Comparison of ENCODE assay signal across 21 mouse cellular contexts in genomic region chr7:123283826-123284225, GRCm38 (mm10).
DNase-seq lines count a peak whose midpoint lies in the region; ATAC-seq and TF ChIP-seq lines count a peak whose summit lies in the region.
"Had no signal": no experiment of that assay in that cellular context is flagged by ENCODE, and none has a peak within 500 bp of the region (broad histone marks: within the 10 kb centered on the region; RNA-seq: fewer than 3 reads in every experiment).

No protein-coding gene starts in this region.

- H3K4me3 ChIP-seq in midbrain, postnatal 0 days (ENCODE audit: low read depth, low read length) = no peak overlapping the region
- no peak overlapping the region for H3K4me3 ChIP-seq in midbrain, embryonic 11.5 days (ENCODE audit: low read depth, low read length)
- H3K4me3 ChIP-seq: erythroblast, embryonic 14.5 days; gastrocnemius, adult 2 months; heart, embryonic 10.5 days; limb, embryonic 15.5 days; liver, embryonic 15.5 days had no signal

- no peak overlapping the region for H3K27ac ChIP-seq in midbrain, postnatal 0 days (ENCODE audit: low read depth, low read length)
- H3K27ac ChIP-seq in midbrain, embryonic 11.5 days (ENCODE audit: low read depth, low read length) = no peak overlapping the region
- H3K27ac ChIP-seq: gastrocnemius, adult 2 months; heart, embryonic 10.5 days; limb, embryonic 15.5 days; liver, embryonic 15.5 days had no signal

- DNase-seq in frontal cortex, postnatal 14 days (ENCODE audit: low spot score in 2 of 2) = no peak
- DNase-seq in midbrain, postnatal 0 days (ENCODE audit: low spot score) = peak; percentile 13
- DNase-seq in midbrain, embryonic 11.5 days (ENCODE audit: low spot score, missing footprints) = no peak
- peak; percentile 37 to 43 for DNase-seq in right cerebral cortex, adult 2 months (ENCODE audit: low spot score in 2 of 2)
- no peak for DNase-seq in thymus, postnatal 25 days
- DNase-seq in urinary bladder, postnatal 10 days (ENCODE audit: low spot score) = no peak
- DNase-seq: adrenal gland, adult 2 months; B cell, adult 2 months; cerebellum, adult 2 months; gastrocnemius, adult 2 months; kidney, adult 9 months; kidney, postnatal 36 days; lung, postnatal 10 days had no signal

- no peak overlapping the region for H3K4me2 ChIP-seq in midbrain, postnatal 0 days (ENCODE audit: low read depth, low read length, poor library complexity, severe bottlenecking)
- no peak overlapping the region for H3K4me2 ChIP-seq in midbrain, embryonic 11.5 days
- H3K4me2 ChIP-seq: limb, embryonic 15.5 days; liver, embryonic 15.5 days had no signal

- no peak overlapping the region for H3K9ac ChIP-seq in midbrain, postnatal 0 days (replicated peaks; ENCODE audit: low read length, poor library complexity, severe bottlenecking)
- H3K9ac ChIP-seq in midbrain, embryonic 11.5 days (ENCODE audit: low read length) = no peak overlapping the region
- H3K9ac ChIP-seq: limb, embryonic 15.5 days; liver, embryonic 15.5 days had no signal

- peak; percentile 53 for ATAC-seq in frontal cortex, adult (ENCODE audit: low TSS enrichment)
- no peak for ATAC-seq in midbrain, postnatal 0 days (ENCODE audit: low FRiP score)
- no peak for ATAC-seq in midbrain, embryonic 11.5 days (ENCODE audit: low FRiP score)
- ATAC-seq: forebrain, embryonic 16.5 days; inflammation-experienced regulatory T-cells, adult 6 months; midbrain, embryonic 16.5 days had no signal

- no peaks in the 10 kb centered on the region for H3K4me1 ChIP-seq in midbrain, postnatal 0 days (ENCODE audit: insufficient read depth, low read length)
- no peaks in the 10 kb centered on the region for H3K4me1 ChIP-seq in midbrain, embryonic 11.5 days (ENCODE audit: control insufficient read depth, insufficient read depth, low read length)
- H3K4me1 ChIP-seq: heart, embryonic 10.5 days; limb, embryonic 15.5 days; liver, embryonic 15.5 days had no signal

- H3K9me3 ChIP-seq in midbrain, postnatal 0 days (ENCODE audit: low read length) = no peaks in the 10 kb centered on the region
- no peaks in the 10 kb centered on the region for H3K9me3 ChIP-seq in midbrain, embryonic 11.5 days (ENCODE audit: control insufficient read depth, low read length)
- H3K9me3 ChIP-seq: heart, embryonic 10.5 days; limb, embryonic 15.5 days; liver, embryonic 15.5 days had no signal

- no peak for TF ChIP-seq CTCF in midbrain, postnatal 0 days (IDR thresholded peaks at IDR 0.05)

- no peaks in the 10 kb centered on the region for H3K27me3 ChIP-seq in midbrain, postnatal 0 days (ENCODE audit: insufficient read depth, low read length)
- no peaks in the 10 kb centered on the region for H3K27me3 ChIP-seq in midbrain, embryonic 11.5 days (ENCODE audit: control insufficient read depth, insufficient read depth, low read length)
- H3K27me3 ChIP-seq: limb, embryonic 15.5 days; liver, embryonic 15.5 days had no signal

- peaks cover 22% of the 10 kb centered on the region for H3K36me3 ChIP-seq in midbrain, postnatal 0 days (ENCODE audit: insufficient read depth, low read length)
- H3K36me3 ChIP-seq in midbrain, embryonic 11.5 days (ENCODE audit: control insufficient read depth, insufficient read depth, low read length) = peaks cover 8% of the 10 kb centered on the region; the same call in 1 of the 2 replicates

- 73% methylated on average over 4 of the region's 4 CpGs for WGBS in midbrain, postnatal 0 days
- 93% methylated on average over 4 of the region's 4 CpGs for WGBS in midbrain, embryonic 11.5 days

Comparison
In these comparisons a context has a peak if more than half of its experiments do, and no peak if none do; other contexts are left out.
1. DNase-seq: peak in midbrain, postnatal 0 days (single experiment) and right cerebral cortex, adult 2 months (2 of 2); none in frontal cortex, postnatal 14 days (0 of 2), midbrain, embryonic 11.5 days (single experiment), thymus, postnatal 25 days (single experiment) and urinary bladder, postnatal 10 days (single experiment).